Mouse (Mus musculus): Measurements from ENCODE around the gene Krba1. TPM values are rescaled to one million over a fixed set of nuclear protein-coding genes. Genes with fewer than 3 reads are reported as not detected.
A peak's percentile ranks its signal among the peaks of the same experiment; 100 is the strongest.

Gene Krba1
- total RNA-seq (2021), result 10 to 100 TPM; 16.1 to 21.0 TPM
- 20.6 and 23.8 TPM in 2 replicates for polyA plus RNA-seq (2012; rRNA removed)
- long read RNA-seq, full-length matches to known transcripts, result 2 of 14 reads
- long read RNA-seq, partial matches to known transcripts, result 4 of 14 reads
- long read RNA-seq, other reads (novel, unspliced or antisense), result 8 of 14 reads

DNA sequence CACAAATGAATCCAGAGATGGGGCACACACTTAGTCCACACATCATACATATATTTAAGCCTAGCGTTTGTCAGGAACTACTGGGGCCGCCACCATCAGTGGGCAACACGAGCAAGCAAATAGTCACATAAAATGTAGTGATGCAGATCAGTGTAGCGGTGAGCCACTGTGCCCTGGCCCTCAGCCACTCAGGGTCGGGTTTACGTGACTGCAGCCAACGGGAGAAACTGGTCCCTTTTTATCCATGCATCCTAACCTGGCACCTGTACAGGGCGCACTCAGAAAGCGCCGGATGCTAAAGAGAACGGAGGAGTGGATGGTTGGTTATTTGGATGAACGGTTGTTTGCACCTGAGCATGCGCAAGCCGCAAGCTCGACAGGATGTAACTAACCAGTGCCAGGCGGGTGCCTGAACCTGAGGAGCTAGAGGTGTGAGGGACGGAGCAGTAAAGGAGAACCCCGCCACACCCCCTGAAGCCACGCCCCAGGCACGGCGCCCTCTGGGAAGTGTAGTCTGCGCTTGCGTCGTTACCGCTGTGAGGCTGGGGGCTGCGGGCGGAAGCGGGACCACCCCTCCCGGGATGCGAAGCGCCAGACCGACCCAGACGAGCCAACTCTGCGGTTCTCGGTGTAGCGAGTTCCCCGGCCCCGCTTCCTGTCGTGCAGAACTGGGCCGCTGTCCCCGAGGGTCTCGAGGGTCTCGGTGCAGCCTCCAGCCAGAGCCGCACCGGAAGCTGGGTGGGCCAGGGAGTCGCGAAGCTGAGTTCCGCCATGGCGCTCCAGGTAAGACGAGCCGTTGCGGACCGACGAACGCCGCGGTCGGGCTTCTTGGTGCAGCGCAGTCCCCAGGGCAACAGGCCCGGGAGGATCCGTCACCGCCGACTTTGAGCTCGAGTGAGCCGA lies at the start of gene Krba1:
TSS of gene Krba1 (plus strand) at position 482 of the 903 bp plus-strand sequence.
- peak within 1 kb of the TSS; percentile 60 for H3K4me3 ChIP-seq

GRCm38 (mm10) chr6:48358897-48359296 lies 36.5 kb upstream of the Krba1 start:
- intact Hi-C loops (cut with DNase I), result no loop called here
- Histone ChIP-seq H3K27ac (no peak overlapping the region), H3K79me2 (replicated peaks; ENCODE audit: control insufficient read depth, insufficient read depth, low read length) (no peaks in the 10 kb centered on the region), H3K4me1 (ENCODE audit: control insufficient read depth, insufficient read depth, low read length) (no peaks in the 10 kb centered on the region), H3K9ac (ENCODE audit: low read depth, low read length) (no peak overlapping the region), H3K36me3 (ENCODE audit: control insufficient read depth, insufficient read depth, low read length) (no peaks in the 10 kb centered on the region), H3K27me3 (ENCODE audit: control insufficient read depth, insufficient read depth, low read length) (no peaks in the 10 kb centered on the region), H3K4me3 (no peak overlapping the region)
- WGBS, result 47% methylated on average over 3 of the region's 3 CpGs
- TF ChIP-seq POLR2A (IDR thresholded peaks at IDR 0.05; ENCODE audit: insufficient read depth, low read depth, low read length) (no peak), CTCF (IDR thresholded peaks at IDR 0.05) (no peak), EP300 (IDR thresholded peaks at IDR 0.05; ENCODE audit: insufficient read depth, low read depth, low read length) (no peak)
- DNase-seq, result no peak

More for the DNA sequence above, at the start of gene Krba1:
- intact Hi-C loops (cut with DNase I), result loop anchor here (2.0 to 5.0 kb wide), 2 partner anchors 51 to 218 kb away; no protein-coding TSS in a partner anchor
- Histone ChIP-seq H3K4me1 (ENCODE audit: control insufficient read depth, insufficient read depth, low read length) (peaks cover 7% of the 10 kb centered on the region), H3K79me2 (replicated peaks; ENCODE audit: control insufficient read depth, insufficient read depth, low read length) (no peaks in the 10 kb centered on the region; the same call in 1 of the 2 replicates), H3K27ac (peak within 1 kb of the TSS; percentile 97), H3K9ac (ENCODE audit: low read depth, low read length) (peak within 1 kb of the TSS; percentile 86), H3K36me3 (ENCODE audit: control insufficient read depth, insufficient read depth, low read length) (no peaks in the 10 kb centered on the region; the same call in 1 of the 2 replicates), H3K27me3 (ENCODE audit: control insufficient read depth, insufficient read depth, low read length) (no peaks in the 10 kb centered on the region)
- 2% methylated on average over 65 of the region's 65 CpGs for whole genome bisulfite sequencing
- TF ChIP-seq CTCF (IDR thresholded peaks at IDR 0.05) (no peak), EP300 (IDR thresholded peaks at IDR 0.05; ENCODE audit: insufficient read depth, low read depth, low read length) (no peak), POLR2A (IDR thresholded peaks at IDR 0.05; ENCODE audit: insufficient read depth, low read depth, low read length) (peak; percentile 42; the same call in 1 of the 2 replicates)
- DNase-seq, result peak; percentile 86 to 87

- Histone ChIP-seq H3K4me3 (no peak overlapping the region), H3K27ac (no peak overlapping the region), H3K36me3 (ENCODE audit: control insufficient read depth, insufficient read depth, low read length) (no peaks in the 10 kb centered on the region), H3K9ac (ENCODE audit: low read depth, low read length) (no peak overlapping the region), H3K79me2 (replicated peaks; ENCODE audit: control insufficient read depth, insufficient read depth, low read length) (no peaks in the 10 kb centered on the region), H3K27me3 (ENCODE audit: control insufficient read depth, insufficient read depth, low read length) (no peaks in the 10 kb centered on the region), H3K4me1 (ENCODE audit: control insufficient read depth, insufficient read depth, low read length) (no peaks in the 10 kb centered on the region)
- no peak for TF ChIP-seq EP300 (IDR thresholded peaks at IDR 0.05; ENCODE audit: insufficient read depth, low read depth, low read length)
- TF ChIP-seq POLR2A (IDR thresholded peaks at IDR 0.05; ENCODE audit: insufficient read depth, low read depth, low read length), result no peak
- TF ChIP-seq CTCF (IDR thresholded peaks at IDR 0.05), result no peak
- intact Hi-C loops (cut with DNase I), result no loop called here
- no peak for DNase-seq
- 80% methylated on average over 11 of the region's 11 CpGs for WGBS
Measured at GRCm38 (mm10) chr6:48366322-48366996, 28.9 kb upstream of the Krba1 start.

- no peak overlapping the region for H3K27ac ChIP-seq
- H3K4me1 ChIP-seq (ENCODE audit: control insufficient read depth, insufficient read depth, low read length), result no peaks in the 10 kb centered on the region
- no peaks in the 10 kb centered on the region for H3K36me3 ChIP-seq (ENCODE audit: control insufficient read depth, insufficient read depth, low read length)
- H3K4me3 ChIP-seq, result no peak overlapping the region
- intact Hi-C loops (cut with DNase I), result no loop called here
- 53% methylated on average over 3 of the region's 3 CpGs for WGBS
- no peaks in the 10 kb centered on the region for H3K27me3 ChIP-seq (ENCODE audit: control insufficient read depth, insufficient read depth, low read length)
- no peak for DNase-seq
- H3K79me2 ChIP-seq (replicated peaks; ENCODE audit: control insufficient read depth, insufficient read depth, low read length), result no peaks in the 10 kb centered on the region
- H3K9ac ChIP-seq (ENCODE audit: low read depth, low read length), result no peak overlapping the region
- TF ChIP-seq EP300 (IDR thresholded peaks at IDR 0.05; ENCODE audit: insufficient read depth, low read depth, low read length) (no peak), POLR2A (IDR thresholded peaks at IDR 0.05; ENCODE audit: insufficient read depth, low read depth, low read length) (no peak)
Measured at GRCm38 (mm10) chr6:48388221-48388620, 7.2 kb upstream of the Krba1 start.

GRCm38 (mm10) chr6:48393811-48394210 lies 1.6 kb upstream of the Krba1 start:
- Histone ChIP-seq H3K36me3 (ENCODE audit: control insufficient read depth, insufficient read depth, low read length) (no peaks in the 10 kb centered on the region; the same call in 1 of the 2 replicates), H3K9ac (ENCODE audit: low read depth, low read length) (no peak overlapping the region), H3K4me1 (ENCODE audit: control insufficient read depth, insufficient read depth, low read length) (peaks cover 7% of the 10 kb centered on the region), H3K27me3 (ENCODE audit: control insufficient read depth, insufficient read depth, low read length) (no peaks in the 10 kb centered on the region), H3K4me3 (no peak overlapping the region), H3K27ac (no peak overlapping the region), H3K79me2 (replicated peaks; ENCODE audit: control insufficient read depth, insufficient read depth, low read length) (no peaks in the 10 kb centered on the region)
- intact Hi-C loops (cut with DNase I), result no loop called here
- no peak for TF ChIP-seq POLR2A (IDR thresholded peaks at IDR 0.05; ENCODE audit: insufficient read depth, low read depth, low read length)
- TF ChIP-seq CTCF (IDR thresholded peaks at IDR 0.05), result no peak
- TF ChIP-seq EP300 (IDR thresholded peaks at IDR 0.05; ENCODE audit: insufficient read depth, low read depth, low read length), result no peak
- DNase-seq, result no peak
